Mouse (Mus musculus) forebrain, embryonic 15.5 days (tissue): ENCODE data around the gene Otop3. TPM values are rescaled to one million over a fixed set of nuclear protein-coding genes. Genes with fewer than 3 reads are reported as not detected.

Experiments
- ATAC-seq: fragments of 200-750 bp; cut with Nextera tagmentation; replicated peaks from 2 replicates; pipeline ENCODE4 v1.8.0; 2017; ENCODE audit warnings: mild to moderate bottlenecking, moderate TSS enrichment, moderate library complexity
- H3K27ac ChIP-seq: fragments of 300-500 bp; sonication (generic); replicated peaks from 2 replicates; pipeline ENCODE4 v1.5.1; 2015; ENCODE audit warnings: mild to moderate bottlenecking, inconsistent platforms
- H3K27me3 ChIP-seq: fragments of 300-500 bp; sonication (generic); 2 replicates; pipeline ENCODE4 v1.6.1; 2015; ENCODE audit warnings: inconsistent platforms
- H3K36me3 ChIP-seq: fragments of 300-500 bp; sonication (generic); 2 replicates; pipeline ENCODE4 v1.6.1; 2015; ENCODE audit warnings: mild to moderate bottlenecking, inconsistent platforms
- H3K4me1 ChIP-seq: fragments of 300-500 bp; sonication (generic); 2 replicates; pipeline ENCODE4 v1.6.1; 2015; ENCODE audit warnings: inconsistent platforms
- H3K4me2 ChIP-seq: fragments of 300-500 bp; sonication (generic); replicated peaks from 2 replicates; pipeline ENCODE4 v1.6.1; 2015; ENCODE audit warnings: mild to moderate bottlenecking, inconsistent platforms
- H3K4me3 ChIP-seq: fragments of 300-500 bp; sonication (generic); 2 replicates; pipeline ENCODE4 v1.5.1; 2015; ENCODE audit warnings: mild to moderate bottlenecking, inconsistent platforms
- H3K9ac ChIP-seq: fragments of 300-500 bp; sonication (generic); replicated peaks from 2 replicates; pipeline ENCODE4 v1.6.1; 2015; ENCODE audit warnings: mild to moderate bottlenecking, inconsistent platforms
- H3K9me3 ChIP-seq: fragments of 300-500 bp; sonication (generic); 2 replicates; pipeline ENCODE4 v1.6.1; 2016; ENCODE audit warnings: inconsistent platforms
- WGBS: fragments of 180-500 bp; shearing (Covaris S2); methylation state at CpG from one replicate; pipeline ENCODE4 v1.1.7; 2015; ENCODE audit warnings: mixed read lengths; 5-methylcytosine and 5-hydroxymethylcytosine counted together
- polyA plus RNA-seq: library from polyadenylated mRNA; unstranded; fragments of >200 nt; fragmentation: Nextera tagmentation; extraction: Ambion mirVana; gene quantifications from 2 replicates; pipeline ENCODE4 v1.2.1, GENCODE M21; 2015

Otop3 gene
- polyA plus RNA-seq, 1 experiment from 2014 or later: 0.25 TPM

DNA sequence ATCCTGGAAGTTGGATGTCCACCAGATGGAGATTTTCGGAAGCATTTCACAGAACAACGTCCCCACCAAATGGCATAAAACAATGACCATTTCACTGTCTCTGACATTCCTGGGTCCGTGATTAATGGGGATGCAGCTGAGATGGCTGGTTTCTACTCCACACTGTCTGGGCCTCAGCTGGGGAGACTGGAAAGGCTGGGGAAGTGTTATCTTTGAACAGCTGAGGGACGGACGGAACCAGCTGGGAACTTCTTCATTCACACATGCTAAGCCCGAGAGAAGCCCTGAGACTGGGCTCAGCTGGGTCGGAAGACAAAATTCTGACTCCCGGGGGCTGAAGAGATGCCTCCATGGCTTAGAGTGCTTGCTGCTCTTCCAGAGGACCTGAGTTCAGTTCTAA lies 36.8 kb downstream of the Otop3 start:
- Histone ChIP-seq H3K27me3 (no peaks in the 10 kb centered on the region), H3K27ac (no peak overlapping the region), H3K36me3 (no peaks in the 10 kb centered on the region), H3K9me3 (no peaks in the 10 kb centered on the region), H3K4me2 (no peak overlapping the region), H3K4me3 (no peak overlapping the region), H3K9ac (no peak overlapping the region), H3K4me1 (peaks cover 26% of the 10 kb centered on the region)
- 72% methylated on average over 8 of the region's 8 CpGs for WGBS
- no peak for ATAC-seq

DNA sequence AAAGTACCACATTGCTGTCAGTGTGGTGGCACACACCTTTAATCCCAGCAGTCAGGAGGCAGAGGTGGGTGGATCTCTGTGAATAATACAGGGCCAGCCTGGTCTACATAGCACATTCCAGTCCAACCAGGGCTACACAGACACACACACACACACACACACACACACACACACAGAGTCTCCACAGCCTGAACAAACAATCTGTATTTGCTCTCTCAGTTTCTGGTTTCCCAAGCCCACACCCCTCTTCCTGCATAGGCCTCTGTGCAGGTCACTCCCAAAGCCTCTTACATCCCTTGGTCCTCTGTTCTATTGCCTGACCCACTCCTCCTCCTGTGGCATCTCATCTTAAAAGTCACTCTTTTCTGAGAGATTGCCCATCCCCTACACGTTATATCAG lies 37.5 kb downstream of the Otop3 start:
- H3K9me3 ChIP-seq: no peaks in the 10 kb centered on the region
- ATAC-seq: no peak
- H3K27ac ChIP-seq: no peak overlapping the region
- no peak overlapping the region for H3K9ac ChIP-seq
- no peak overlapping the region for H3K4me2 ChIP-seq
- H3K27me3 ChIP-seq: no peaks in the 10 kb centered on the region
- H3K4me3 ChIP-seq: no peak overlapping the region
- WGBS: 73% methylated on average over 1 of the region's 1 CpGs
- H3K36me3 ChIP-seq: no peaks in the 10 kb centered on the region
- H3K4me1 ChIP-seq: peaks cover 19% of the 10 kb centered on the region

DNA sequence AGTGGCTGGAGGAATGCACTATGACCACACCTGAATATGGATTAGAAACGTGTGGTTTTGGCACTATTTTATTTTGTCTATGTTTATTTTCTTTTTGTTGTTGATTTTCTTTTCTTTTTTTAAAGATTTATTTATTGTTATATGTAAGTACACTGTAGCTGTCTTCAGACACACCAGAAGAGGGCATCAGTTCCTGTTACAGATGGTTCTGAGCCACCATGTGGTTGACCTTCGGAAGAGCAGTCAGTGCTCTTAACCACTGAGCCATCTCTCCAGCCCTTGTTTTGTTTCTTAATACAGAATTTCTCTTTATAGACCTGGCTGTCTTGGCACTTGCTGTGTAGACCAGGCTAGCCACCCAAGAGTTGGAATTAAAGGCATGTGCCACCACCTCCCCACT lies 38.2 kb downstream of the Otop3 start:
- WGBS: 48% methylated on average over 2 of the region's 2 CpGs
- Histone ChIP-seq H3K27me3 (no peaks in the 10 kb centered on the region), H3K4me1 (peaks cover 17% of the 10 kb centered on the region), H3K36me3 (no peaks in the 10 kb centered on the region), H3K27ac (no peak overlapping the region), H3K9me3 (no peaks in the 10 kb centered on the region), H3K4me2 (no peak overlapping the region), H3K9ac (no peak overlapping the region), H3K4me3 (no peak overlapping the region)
- ATAC-seq: no peak

DNA sequence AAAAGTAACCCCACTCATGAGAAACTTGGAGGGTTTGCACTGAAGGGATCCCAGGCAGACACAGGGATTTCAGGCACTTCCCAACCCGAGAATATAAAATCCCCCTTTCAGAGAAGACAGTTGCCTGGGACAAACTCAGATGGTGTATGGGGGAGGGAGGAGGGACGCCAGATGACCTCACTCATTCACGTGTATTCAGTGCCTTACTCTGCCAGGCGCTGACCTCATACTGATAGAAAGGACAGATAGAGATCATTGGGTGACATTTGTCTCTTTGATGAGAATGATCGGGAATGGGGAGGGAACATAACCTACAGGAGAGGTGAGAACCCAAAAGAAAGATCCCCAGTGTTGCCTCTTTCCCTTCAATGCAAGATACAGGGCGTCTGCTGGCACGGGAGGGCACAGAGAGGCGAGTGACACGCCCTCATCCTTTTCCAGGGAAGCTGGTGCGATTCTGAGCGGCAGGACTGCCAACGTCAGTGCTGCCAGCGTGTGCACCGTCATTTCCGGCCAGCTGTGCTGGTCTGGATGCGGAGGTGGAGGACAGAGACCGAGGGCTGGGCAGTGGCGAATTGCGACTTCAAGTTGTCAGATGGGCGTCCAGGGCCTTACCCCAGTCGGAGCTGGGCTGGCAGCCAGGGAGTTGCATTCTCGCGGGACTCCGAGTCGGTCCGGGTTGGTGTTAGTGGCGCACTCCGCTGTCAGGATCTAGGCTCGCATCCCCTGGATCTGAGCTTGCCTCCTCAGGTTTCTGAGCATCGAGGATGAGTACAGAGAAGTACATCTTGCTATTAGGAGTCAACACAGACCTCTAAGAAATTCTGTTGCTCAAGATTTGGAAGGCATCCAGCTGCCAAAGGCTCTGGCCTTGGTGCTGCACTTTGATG lies 39.5 kb downstream of the Otop3 start:
- 2% methylated on average over 30 of the region's 30 CpGs for WGBS
- ATAC-seq: peak; percentile 64
- H3K4me1 ChIP-seq: peaks cover 16% of the 10 kb centered on the region
- H3K9ac ChIP-seq: peak overlapping the region; percentile 63
- peak overlapping the region; percentile 50 for H3K4me3 ChIP-seq
- peak overlapping the region; percentile 65 for H3K27ac ChIP-seq
- H3K27me3 ChIP-seq: no peaks in the 10 kb centered on the region
- H3K36me3 ChIP-seq: no peaks in the 10 kb centered on the region
- peak overlapping the region; percentile 82 for H3K4me2 ChIP-seq
- H3K9me3 ChIP-seq: no peaks in the 10 kb centered on the region

DNA sequence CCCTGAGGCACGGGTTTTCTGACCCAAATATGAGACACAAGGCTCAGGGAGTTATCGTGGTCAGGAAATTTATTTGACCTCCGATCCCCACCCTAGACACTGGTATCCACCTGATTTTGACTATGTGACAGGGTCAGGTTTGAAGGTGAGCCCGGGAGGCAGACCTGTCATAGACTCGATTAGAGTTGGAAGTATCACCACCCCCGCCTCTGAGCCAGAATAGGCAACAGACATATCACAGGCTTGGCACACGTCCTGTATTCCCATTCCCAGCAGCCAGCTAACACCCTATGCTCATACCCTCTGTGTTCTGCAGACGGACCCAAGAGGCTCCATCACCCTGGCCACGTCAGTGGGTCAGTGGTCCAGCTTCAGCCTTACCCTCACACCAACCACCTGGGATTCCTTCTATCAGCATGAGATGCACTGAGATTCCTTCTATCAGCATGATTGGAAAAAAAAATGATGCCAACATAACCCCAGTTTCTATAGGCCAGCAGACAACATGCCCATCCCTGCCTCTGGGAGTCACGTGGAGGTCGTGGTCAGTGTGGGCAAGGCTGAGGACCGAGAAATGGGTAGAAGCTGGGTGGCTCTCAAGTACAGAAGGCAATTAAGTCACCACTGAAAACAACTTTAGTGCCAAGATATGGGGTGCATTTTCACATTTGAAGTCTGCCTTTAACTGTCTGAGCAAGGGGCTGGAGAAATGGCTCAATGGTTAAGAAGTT lies 40.3 kb downstream of the Otop3 start:
- WGBS: 58% methylated on average over 12 of the region's 12 CpGs
- Histone ChIP-seq H3K27me3 (no peaks in the 10 kb centered on the region), H3K9ac (peak overlapping the region; percentile 63; the same call in 1 of the 2 replicates), H3K27ac (peak overlapping the region; percentile 65), H3K4me1 (peaks cover 16% of the 10 kb centered on the region), H3K36me3 (no peaks in the 10 kb centered on the region), H3K4me2 (peak overlapping the region; percentile 82), H3K4me3 (peak overlapping the region; percentile 50), H3K9me3 (no peaks in the 10 kb centered on the region)
- peak; percentile 54 for ATAC-seq

DNA sequence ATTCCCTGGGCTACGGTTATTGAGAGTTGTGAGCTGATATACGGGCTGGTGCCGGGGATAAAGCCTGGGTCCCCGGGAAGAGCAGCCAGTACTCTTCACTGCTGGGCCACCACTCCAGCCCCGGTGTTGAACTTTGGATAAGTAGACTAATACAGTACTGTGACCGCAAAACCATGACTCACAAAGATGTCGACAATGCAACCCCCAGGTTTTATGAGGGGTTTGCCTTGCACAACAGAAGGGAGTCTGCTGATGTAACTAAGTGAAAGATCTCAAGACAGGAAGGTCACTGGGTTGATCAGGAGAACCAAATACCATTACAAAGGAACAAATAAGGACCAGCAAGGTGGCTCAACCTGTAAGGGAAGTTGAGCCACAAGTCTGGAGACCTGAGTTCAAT lies 42.2 kb downstream of the Otop3 start:
- Histone ChIP-seq H3K4me2 (no peak overlapping the region), H3K4me1 (peaks cover 21% of the 10 kb centered on the region), H3K27me3 (no peaks in the 10 kb centered on the region), H3K9ac (no peak overlapping the region), H3K27ac (no peak overlapping the region), H3K9me3 (no peaks in the 10 kb centered on the region), H3K4me3 (no peak overlapping the region), H3K36me3 (no peaks in the 10 kb centered on the region)
- no peak for ATAC-seq
- WGBS: 78% methylated on average over 7 of the region's 7 CpGs

DNA sequence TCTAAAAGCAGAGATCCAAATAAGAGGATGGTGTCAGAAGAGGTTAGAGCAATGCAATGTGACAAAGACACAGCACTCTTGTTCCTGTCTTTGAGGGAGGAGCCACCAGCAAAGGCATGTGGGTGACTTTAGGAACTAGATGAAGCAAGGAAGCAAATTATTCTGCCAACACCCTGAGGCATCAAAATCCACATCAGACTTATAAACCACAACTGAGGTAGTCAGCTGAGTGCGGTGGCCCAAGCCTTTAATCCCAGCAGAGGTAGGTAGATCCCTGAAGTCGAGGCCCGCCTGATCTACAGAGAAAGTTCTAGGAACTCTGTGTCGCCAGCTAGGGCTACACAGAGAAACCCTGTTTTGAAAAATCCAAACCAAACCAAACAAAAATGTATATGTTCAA lies 42.7 kb downstream of the Otop3 start:
- H3K9me3 ChIP-seq: no peaks in the 10 kb centered on the region
- H3K36me3 ChIP-seq: no peaks in the 10 kb centered on the region
- no peak overlapping the region for H3K9ac ChIP-seq
- peaks cover 21% of the 10 kb centered on the region for H3K4me1 ChIP-seq
- no peak overlapping the region for H3K27ac ChIP-seq
- no peak overlapping the region for H3K4me2 ChIP-seq
- WGBS: 93% methylated on average over 4 of the region's 4 CpGs
- H3K27me3 ChIP-seq: no peaks in the 10 kb centered on the region
- ATAC-seq: no peak
- no peak overlapping the region for H3K4me3 ChIP-seq

DNA sequence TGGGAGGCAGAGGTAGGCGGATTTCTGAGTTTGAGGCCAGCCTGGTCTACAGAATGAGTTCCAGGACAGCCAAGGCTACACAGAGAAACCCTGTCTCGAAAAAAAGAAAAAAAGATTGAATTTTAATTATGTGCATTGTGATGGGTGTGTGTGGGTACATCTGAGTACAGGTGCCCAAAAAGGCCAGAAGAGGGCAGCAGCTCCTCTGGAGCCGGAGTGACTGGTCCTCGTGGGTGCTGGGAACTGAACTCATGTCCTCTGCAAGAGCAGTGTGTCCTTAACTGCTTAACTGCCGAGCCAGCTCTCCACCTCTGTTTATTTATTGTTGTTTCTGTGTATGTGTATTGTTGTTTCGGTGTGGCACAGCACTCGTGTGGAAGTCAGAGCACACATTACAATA lies 43.3 kb downstream of the Otop3 start:
- no peaks in the 10 kb centered on the region for H3K9me3 ChIP-seq
- 85% methylated on average over 7 of the region's 7 CpGs for WGBS
- no peak for ATAC-seq
- H3K27ac ChIP-seq: no peak overlapping the region
- no peak overlapping the region for H3K4me3 ChIP-seq
- no peak overlapping the region for H3K9ac ChIP-seq
- H3K4me1 ChIP-seq: peaks cover 26% of the 10 kb centered on the region
- H3K27me3 ChIP-seq: no peaks in the 10 kb centered on the region
- H3K36me3 ChIP-seq: no peaks in the 10 kb centered on the region
- H3K4me2 ChIP-seq: no peak overlapping the region

DNA sequence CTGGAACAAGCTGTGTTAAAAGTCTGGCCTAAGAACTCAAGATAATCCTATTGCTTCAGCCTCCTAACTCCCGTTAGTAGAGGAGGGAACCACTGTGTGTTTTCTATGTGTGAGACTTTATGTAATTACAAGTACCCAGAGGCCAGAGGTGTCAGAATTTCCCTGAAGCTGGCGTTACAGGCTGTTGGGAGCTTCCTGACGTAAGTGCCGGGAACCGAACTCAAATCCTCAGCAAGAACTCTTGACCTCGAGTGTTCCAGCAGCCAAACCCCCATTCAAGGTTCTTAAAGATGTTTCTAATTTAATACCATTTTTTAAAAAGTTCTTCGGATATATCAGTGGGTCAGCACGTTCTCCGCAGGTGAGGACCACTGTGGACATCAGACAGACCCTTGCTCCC lies 46.7 kb downstream of the Otop3 start:
- Histone ChIP-seq H3K27me3 (no peaks in the 10 kb centered on the region), H3K9ac (peak overlapping the region; percentile 97; the same call in 1 of the 2 replicates), H3K4me1 (peaks cover 38% of the 10 kb centered on the region), H3K36me3 (no peaks in the 10 kb centered on the region), H3K9me3 (no peaks in the 10 kb centered on the region), H3K27ac (peak overlapping the region; percentile 95), H3K4me2 (peak overlapping the region; percentile 70), H3K4me3 (peak overlapping the region; percentile 95)
- 13% methylated on average over 9 of the region's 9 CpGs for WGBS
- ATAC-seq: no peak

DNA sequence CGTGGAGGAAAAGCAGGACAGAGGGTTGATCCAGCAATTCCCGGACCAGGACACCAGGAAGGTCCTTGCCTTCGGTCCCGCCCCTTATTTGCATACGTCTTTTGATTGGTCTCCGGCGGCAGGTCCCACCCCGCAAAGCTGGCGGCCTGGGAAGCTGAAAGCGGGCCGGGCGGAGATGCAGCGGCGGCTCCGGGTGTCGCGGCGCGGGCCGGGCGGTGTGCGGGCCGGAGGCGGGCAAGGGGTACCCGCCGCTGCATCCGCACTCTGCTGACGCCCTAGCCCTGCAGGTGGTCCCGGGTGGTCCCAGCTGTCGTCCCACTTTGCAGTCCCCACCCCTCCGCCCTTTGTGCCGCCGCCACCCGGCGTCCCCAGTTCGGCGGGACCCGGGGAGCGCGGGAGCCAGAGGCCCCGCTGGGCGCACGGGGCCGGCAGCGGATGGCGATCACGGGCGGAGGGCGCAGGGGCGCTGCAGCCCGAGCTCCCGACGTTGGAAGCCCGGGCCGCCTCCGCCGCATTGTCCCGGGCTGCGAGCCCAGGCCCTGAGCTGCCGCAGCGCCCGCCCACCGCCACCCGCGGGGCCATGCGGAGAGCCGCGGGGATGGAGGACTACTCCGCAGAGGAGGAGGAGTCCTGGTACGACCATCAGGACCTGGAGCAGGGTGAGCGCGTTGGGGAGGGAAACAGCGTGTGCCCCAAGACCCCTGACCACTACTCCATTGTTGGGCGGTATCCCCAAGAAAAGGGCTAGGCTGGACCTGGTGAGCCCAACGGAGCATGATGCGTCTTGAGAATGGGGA lies 47.4 kb downstream of the Otop3 start, which contains the start of gene Cdr2l:
Gene Cdr2l, plus strand, starts transcription at position 174 of the 797 bp plus-strand sequence.
- peak; percentile 95 for ATAC-seq
- H3K27ac ChIP-seq: peak within 1 kb of the TSS; percentile 95
- peak within 1 kb of the TSS; percentile 97 for H3K9ac ChIP-seq
- peak within 1 kb of the TSS; percentile 95 for H3K4me3 ChIP-seq
- WGBS: under 1% methylated on average over 65 of the region's 76 CpGs
- H3K4me1 ChIP-seq: peaks cover 38% of the 10 kb centered on the region
- H3K36me3 ChIP-seq: no peaks in the 10 kb centered on the region
- peak within 1 kb of the TSS; percentile 70 for H3K4me2 ChIP-seq
- no peaks in the 10 kb centered on the region for H3K9me3 ChIP-seq
- H3K27me3 ChIP-seq: no peaks in the 10 kb centered on the region

DNA sequence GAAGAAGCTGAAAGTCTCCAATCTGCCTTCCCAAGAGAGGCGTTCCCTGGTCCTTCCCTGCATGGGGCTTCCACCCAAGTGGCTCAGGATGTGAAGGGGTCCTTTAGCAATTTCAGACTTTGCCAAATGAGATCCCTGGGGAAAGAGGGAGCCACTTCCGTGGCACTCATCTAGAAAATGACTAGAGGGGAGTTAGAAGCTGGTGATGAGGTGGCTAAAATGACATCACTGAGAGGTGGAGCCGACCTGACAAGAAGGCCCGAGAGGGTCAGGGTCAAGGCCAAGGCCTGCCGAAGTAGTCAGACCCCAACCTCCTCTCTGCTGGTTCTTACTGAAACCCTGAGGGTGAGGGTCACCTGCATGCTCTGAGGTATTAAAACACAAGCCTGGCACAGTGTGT lies 48.4 kb downstream of the Otop3 start:
- Histone ChIP-seq H3K27ac (peak overlapping the region; percentile 95), H3K27me3 (no peaks in the 10 kb centered on the region)
- ATAC-seq: no peak

More for the DNA sequence above, 48.4 kb downstream of the Otop3 start:
- peaks cover 42% of the 10 kb centered on the region for H3K4me1 ChIP-seq
- H3K4me3 ChIP-seq: peak overlapping the region; percentile 95
- H3K9me3 ChIP-seq: no peaks in the 10 kb centered on the region
- peak overlapping the region; percentile 97 for H3K9ac ChIP-seq
- WGBS: 7% methylated on average over 5 of the region's 5 CpGs
- peak overlapping the region; percentile 70 for H3K4me2 ChIP-seq
- H3K36me3 ChIP-seq: no peaks in the 10 kb centered on the region
